Mouse (Mus musculus) liver, embryonic 14.5 days (tissue): Measurements from ENCODE around the gene Olfr90.

ENCODE experiments used
- CTCF ChIP-seq: IDR thresholded peaks from 2 replicates; pipeline ENCODE4 v1.5.1; 2016; ENCODE audit warnings: antibody characterized with exemption, low read depth, control low read depth
- EP300 ChIP-seq: IDR thresholded peaks from 2 replicates; pipeline ENCODE4 v1.6.1; 2016; ENCODE audit warnings: antibody characterized with exemption, low read depth

GRCm38 (mm10) chr17:37056957-37057356 is 31.3 kb downstream of the Olfr90 start:
- TF ChIP-seq CTCF (no peak), EP300 (no peak)
